Mouse (Mus musculus): Measurements from ENCODE around the gene Mettl26.

GRCm38 (mm10) chr17:25882306-25882705 lies 7.4 kb downstream of the Mettl26 start:
- TF ChIP-seq POLR2A (IDR thresholded peaks at IDR 0.05; ENCODE audit: borderline replicate concordance, extremely low read depth, low read depth, low read length) (0 out of 2 replicates have a peak, but pooled peaks have one; percentile 2), CTCF (IDR thresholded peaks at IDR 0.05; ENCODE audit: insufficient read depth, low read length) (no peak)

All from lung, adult 2 months (tissue).